Mouse (Mus musculus) gastrocnemius, postnatal 14 days (tissue): ENCODE measurements around the gene Zzef1. TPM values are rescaled to one million over a fixed set of nuclear protein-coding genes. Genes with fewer than 3 reads are reported as not detected.

Experiments used
- microRNA-seq, 2 experiments: library from miRNA; unstranded; fragments of <30 nt; microRNA quantifications; one replicate each; pipeline ENCODE4 v1.2.0; 2021
- total RNA-seq, 2 experiments: library from RNA; stranded (reverse); gene quantifications; 2 replicates each; pipeline ENCODE4 v1.2.3; 2021

Gene Zzef1
- total RNA-seq, 2 experiments from 2014 or later: 13.2 to 14.2 TPM

Small RNAs within 50 kb of the gene (microRNA-seq; reads per million reads assigned to microRNA genes)
- gene Gm44467: 0 reads per million in 2 experiments

Other genes with a start within 250 kb of the Zzef1 start
- under 1 TPM in 1 of 2 experiments, not detected in 1; 0.10 TPM for gene Spns3, start 245.7 kb upstream of the Zzef1 start, total RNA-seq
- gene Ube2g1, start 188.9 kb upstream of the Zzef1 start, total RNA-seq: 10 to 100 TPM; 55.2 to 55.7 TPM
- 10 to 100 TPM; 10.6 to 13.1 TPM for gene Ankfy1, start 106.2 kb upstream of the Zzef1 start, total RNA-seq
- gene Cyb5d2, start 84 bp upstream of the Zzef1 start, total RNA-seq: 1 to 10 TPM; 8.6 to 9.0 TPM
- 10 to 100 TPM; 18.5 to 18.6 TPM for gene Atp2a3, start 164.9 kb downstream of the Zzef1 start, total RNA-seq
- gene P2rx1, start 202.9 kb downstream of the Zzef1 start, total RNA-seq: 1 to 10 TPM in 1 of 2 experiments, under 1 TPM in 1; 0.38 to 1.1 TPM
- gene Camkk1, start 222.8 kb downstream of the Zzef1 start, total RNA-seq: 1 to 10 TPM; 1.1 to 1.8 TPM